Mouse (Mus musculus) testis, adult 10 weeks (tissue): ENCODE measurements around the gene Carmil2. TPM values are rescaled to one million over a fixed set of nuclear protein-coding genes. Genes with fewer than 3 reads are reported as not detected.

Experiments
- polyA plus RNA-seq: library from polyadenylated mRNA; stranded (reverse); fragments of 350-450 nt; fragmentation: Illumina TruSeq; extraction: RNeasy Lipid Tissue Mini Kit (QIAGEN cat#74804); gene quantifications from one replicate; pipeline ENCODE4 v1.2.3, GENCODE M21; 2014; ENCODE audit warnings: low read depth, low replicate concordance

The Carmil2 gene
- polyA plus RNA-seq, result 0.14 TPM

GRCm38 (mm10) chr8:105685796-105686308 lies at the start of gene Carmil2:
Gene Carmil2, plus strand, starts transcription at chr8:105686274.

GRCm38 (mm10) chr8:105636963-105637510 lies 49.0 kb upstream of the Carmil2 start, which contains the start of gene Agrp:
Gene Agrp, minus strand, starts transcription at chr8:105637393.

GRCm38 (mm10) chr8:105700966-105701824 lies 15.1 kb downstream of the Carmil2 start, which contains the start of the genes Acd and Pard6a:
Gene Acd, minus strand, starts transcription at chr8:105701102.
Gene Pard6a, plus strand, starts transcription at chr8:105701148.

GRCm38 (mm10) chr8:105707498-105708403 lies 21.7 kb downstream of the Carmil2 start, which contains the start of the genes 4933405L10Rik and Enkd1:
Gene 4933405L10Rik, plus strand, starts transcription at chr8:105707655.
Gene Enkd1, minus strand, starts transcription at chr8:105708210.

Other genes with a start within 250 kb of the Carmil2 start
- gene Tppp3, start 214.7 kb upstream of the Carmil2 start, polyA plus RNA-seq, result 0.20 TPM
- gene Zdhhc1, start 189.4 kb upstream of the Carmil2 start, polyA plus RNA-seq, result 4.0 TPM
- gene Hsd11b2, start 167.5 kb upstream of the Carmil2 start, polyA plus RNA-seq, result 0.11 TPM
- gene Atp6v0d1, start 120.2 kb upstream of the Carmil2 start, polyA plus RNA-seq, result 10.6 TPM
- 0.38 TPM for gene Ripor1, start 81.0 kb upstream of the Carmil2 start, polyA plus RNA-seq
- 31.2 TPM for gene Ctcf, start 49.7 kb upstream of the Carmil2 start, polyA plus RNA-seq
- gene Agrp, start 48.9 kb upstream of the Carmil2 start, polyA plus RNA-seq, result not detected
- gene Acd, start 14.8 kb downstream of the Carmil2 start, polyA plus RNA-seq, result 3.0 TPM
- gene Pard6a, start 14.9 kb downstream of the Carmil2 start, polyA plus RNA-seq, result 2.3 TPM
- gene 4933405L10Rik, start 21.4 kb downstream of the Carmil2 start, polyA plus RNA-seq, result 4.7 TPM
- 5.3 TPM for gene Enkd1, start 21.9 kb downstream of the Carmil2 start, polyA plus RNA-seq
- 0.24 TPM for gene Gfod2, start 72.4 kb downstream of the Carmil2 start, polyA plus RNA-seq
- gene Ranbp10, start 141.1 kb downstream of the Carmil2 start, polyA plus RNA-seq, result 11.3 TPM
- 174 TPM for gene Tsnaxip1, start 141.5 kb downstream of the Carmil2 start, polyA plus RNA-seq
- 1.8 TPM for gene Cenpt, start 167.0 kb downstream of the Carmil2 start, polyA plus RNA-seq
- gene Thap11, start 168.9 kb downstream of the Carmil2 start, polyA plus RNA-seq, result 5.0 TPM
- 31.1 TPM for gene Nutf2, start 174.3 kb downstream of the Carmil2 start, polyA plus RNA-seq
- 10.5 TPM for gene Edc4, start 194.6 kb downstream of the Carmil2 start, polyA plus RNA-seq
- not detected for gene Nrn1l, start 207.3 kb downstream of the Carmil2 start, polyA plus RNA-seq
- gene Pskh1, start 214.2 kb downstream of the Carmil2 start, polyA plus RNA-seq, result 2.4 TPM
- gene Ctrl, start 247.6 kb downstream of the Carmil2 start, polyA plus RNA-seq, result not detected